Mouse (Mus musculus) adrenal gland, postnatal 4 days (tissue): ENCODE measurements around the gene Ndufb10. TPM values are rescaled to one million over a fixed set of nuclear protein-coding genes. Genes with fewer than 3 reads are reported as not detected.

Experiments
- total RNA-seq, 2 experiments: library from RNA; stranded (reverse); gene quantifications; 2 replicates each; pipeline ENCODE4 v1.2.3; 2021

Gene Ndufb10
- total RNA-seq, 2 experiments from 2014 or later: 210 to 213 TPM

Other genes starting within 250 kb of the Ndufb10 start
- 10 to 100 TPM; 28.0 to 30.0 TPM for gene Mlst8, start 245.4 kb downstream of the Ndufb10 start, total RNA-seq
- 10 to 100 TPM; 62.4 to 65.2 TPM for gene Caskin1, start 235.9 kb downstream of the Ndufb10 start, total RNA-seq
- gene Traf7, start 196.5 kb downstream of the Ndufb10 start, total RNA-seq: 100 to 1,000 TPM; 137 to 149 TPM
- 1 to 10 TPM; 1.1 to 1.9 TPM for gene Rab26, start 190.3 kb downstream of the Ndufb10 start, total RNA-seq
- 10 to 100 TPM; 67.8 to 70.9 TPM for gene Pkd1, start 174.6 kb downstream of the Ndufb10 start, total RNA-seq
- 100 to 1,000 TPM; 110 to 119 TPM for gene Tsc2, start 91.8 kb downstream of the Ndufb10 start, total RNA-seq
- gene Nthl1, start 91.8 kb downstream of the Ndufb10 start, total RNA-seq: 10 to 100 TPM; 13.3 to 13.8 TPM
- 10 to 100 TPM; 62.2 to 64.2 TPM for gene Slc9a3r2, start 74.2 kb downstream of the Ndufb10 start, total RNA-seq
- gene Npw, start 66.0 kb downstream of the Ndufb10 start, total RNA-seq: not detected
- 10 to 100 TPM; 47.5 to 48.9 TPM for gene Zfp598, start 54.8 kb downstream of the Ndufb10 start, total RNA-seq
- gene Syngr3, start 34.5 kb downstream of the Ndufb10 start, total RNA-seq: 1 to 10 TPM; 6.1 to 9.4 TPM
- 10 to 100 TPM; 28.4 to 28.8 TPM for gene Gfer, start 28.3 kb downstream of the Ndufb10 start, total RNA-seq
- 1 to 10 TPM; 6.2 to 8.5 TPM for gene Noxo1, start 28.2 kb downstream of the Ndufb10 start, total RNA-seq
- 10 to 100 TPM; 37.8 to 40.9 TPM for gene Tbl3, start 16.8 kb downstream of the Ndufb10 start, total RNA-seq
- not detected for gene Rnf151, start 6.4 kb downstream of the Ndufb10 start, total RNA-seq
- 100 to 1,000 TPM; 867 to 881 TPM for gene Rps2, start 6.4 kb downstream of the Ndufb10 start, total RNA-seq
- gene Rpl3l, start 3.3 kb upstream of the Ndufb10 start, total RNA-seq: 1 to 10 TPM; 5.9 to 6.9 TPM
- gene Msrb1, start 12.2 kb upstream of the Ndufb10 start, total RNA-seq: 10 to 100 TPM; 62.0 to 74.6 TPM
- gene Hs3st6, start 28.5 kb upstream of the Ndufb10 start, total RNA-seq: 1 to 10 TPM; 3.2 to 4.2 TPM
- gene Meiob, start 79.8 kb upstream of the Ndufb10 start, total RNA-seq: 1 to 10 TPM in 1 of 2 experiments, under 1 TPM in 1; 0.64 to 1.3 TPM
- 10 to 100 TPM; 67.0 to 77.5 TPM for gene Hagh, start 115.7 kb upstream of the Ndufb10 start, total RNA-seq
- gene Fahd1, start 125.9 kb upstream of the Ndufb10 start, total RNA-seq: 10 to 100 TPM; 28.9 to 30.5 TPM
- gene Igfals, start 141.5 kb upstream of the Ndufb10 start, total RNA-seq: 1 to 10 TPM; 2.0 to 7.4 TPM
- gene Nubp2, start 161.9 kb upstream of the Ndufb10 start, total RNA-seq: 10 to 100 TPM; 51.9 to 55.3 TPM
- 10 to 100 TPM; 35.5 to 37.8 TPM for gene Spsb3, start 162.2 kb upstream of the Ndufb10 start, total RNA-seq
- 10 to 100 TPM; 63.5 to 66.9 TPM for gene Eme2, start 170.6 kb upstream of the Ndufb10 start, total RNA-seq
- gene Mrps34, start 170.6 kb upstream of the Ndufb10 start, total RNA-seq: 100 to 1,000 TPM; 135 to 137 TPM
- 10 to 100 TPM; 73.7 to 76.7 TPM for gene Nme3, start 172.0 kb upstream of the Ndufb10 start, total RNA-seq
- gene Mapk8ip3, start 212.5 kb upstream of the Ndufb10 start, total RNA-seq: 100 to 1,000 TPM; 150 to 153 TPM
- gene Jpt2, start 236.2 kb upstream of the Ndufb10 start, total RNA-seq: 10 to 100 TPM; 58.7 to 65.9 TPM